Mouse (Mus musculus): ENCODE measurements around the gene Vsig10l. TPM values are rescaled to one million over a fixed set of nuclear protein-coding genes. Genes with fewer than 3 reads are reported as not detected.

The Vsig10l gene
- polyA plus RNA-seq (2014; fragmentation: Illumina TruSeq; extraction: RNeasy Lipid Tissue Mini Kit (QIAGEN cat#74804); ENCODE audit: low read depth, low replicate concordance) = 3.8 TPM

GRCm38 (mm10) chr7:43462851-43463250 lies at the start of gene Vsig10l:
Vsig10l (plus strand) TSS chr7:43463151.

GRCm38 (mm10) chr7:43427406-43427805 lies 35.5 kb upstream of the Vsig10l start, which contains the start of gene Lim2:
Lim2 (plus strand) TSS chr7:43427670.

GRCm38 (mm10) chr7:43436341-43437255 lies 26.4 kb upstream of the Vsig10l start, which contains the start of gene Nkg7:
Nkg7 (plus strand) TSS chr7:43437073.

GRCm38 (mm10) chr7:43440482-43440881 lies 22.5 kb upstream of the Vsig10l start, which contains the start of gene Cldnd2:
Cldnd2 (plus strand) TSS chr7:43440782.

GRCm38 (mm10) chr7:43443917-43444293 lies 19.0 kb upstream of the Vsig10l start, which contains the start of the genes Etfb and Gm45233:
Etfb (plus strand) TSS chr7:43444083.
Gm45233 (plus strand) TSS chr7:43444128.

GRCm38 (mm10) chr7:43489631-43490125 lies 26.7 kb downstream of the Vsig10l start, which contains the start of gene Iglon5:
Iglon5 (minus strand) TSS chr7:43490075.

Other genes starting within 250 kb of the Vsig10l start
- 14.3 TPM for gene Zfp715, start 149.9 kb upstream of the Vsig10l start, polyA plus RNA-seq (2014; fragmentation: Illumina TruSeq; extraction: RNeasy Lipid Tissue Mini Kit (QIAGEN cat#74804); ENCODE audit: low read depth, low replicate concordance)
- 0.38 TPM for gene Siglecf, start 111.8 kb upstream of the Vsig10l start, polyA plus RNA-seq (2014; fragmentation: Illumina TruSeq; extraction: RNeasy Lipid Tissue Mini Kit (QIAGEN cat#74804); ENCODE audit: low read depth, low replicate concordance)
- gene Siglecg, start 54.9 kb upstream of the Vsig10l start, polyA plus RNA-seq (2014; fragmentation: Illumina TruSeq; extraction: RNeasy Lipid Tissue Mini Kit (QIAGEN cat#74804); ENCODE audit: low read depth, low replicate concordance) = 0.65 TPM
- not detected for gene Lim2, start 35.5 kb upstream of the Vsig10l start, polyA plus RNA-seq (2014; fragmentation: Illumina TruSeq; extraction: RNeasy Lipid Tissue Mini Kit (QIAGEN cat#74804); ENCODE audit: low read depth, low replicate concordance)
- 1.7 TPM for gene Nkg7, start 26.1 kb upstream of the Vsig10l start, polyA plus RNA-seq (2014; fragmentation: Illumina TruSeq; extraction: RNeasy Lipid Tissue Mini Kit (QIAGEN cat#74804); ENCODE audit: low read depth, low replicate concordance)
- gene Cldnd2, start 22.4 kb upstream of the Vsig10l start, polyA plus RNA-seq (2014; fragmentation: Illumina TruSeq; extraction: RNeasy Lipid Tissue Mini Kit (QIAGEN cat#74804); ENCODE audit: low read depth, low replicate concordance) = 1.1 TPM
- 240 TPM for gene Etfb, start 19.1 kb upstream of the Vsig10l start, polyA plus RNA-seq (2014; fragmentation: Illumina TruSeq; extraction: RNeasy Lipid Tissue Mini Kit (QIAGEN cat#74804); ENCODE audit: low read depth, low replicate concordance)
- 0.97 TPM for gene Gm45233, start 19.0 kb upstream of the Vsig10l start, polyA plus RNA-seq (2014; fragmentation: Illumina TruSeq; extraction: RNeasy Lipid Tissue Mini Kit (QIAGEN cat#74804); ENCODE audit: low read depth, low replicate concordance)
- 1.0 TPM for gene Iglon5, start 26.9 kb downstream of the Vsig10l start, polyA plus RNA-seq (2014; fragmentation: Illumina TruSeq; extraction: RNeasy Lipid Tissue Mini Kit (QIAGEN cat#74804); ENCODE audit: low read depth, low replicate concordance)
- gene 4931406B18Rik, start 42.8 kb downstream of the Vsig10l start, polyA plus RNA-seq (2014; fragmentation: Illumina TruSeq; extraction: RNeasy Lipid Tissue Mini Kit (QIAGEN cat#74804); ENCODE audit: low read depth, low replicate concordance) = 0.27 TPM
- 5.4 TPM for gene Cd33, start 81.3 kb downstream of the Vsig10l start, polyA plus RNA-seq (2014; fragmentation: Illumina TruSeq; extraction: RNeasy Lipid Tissue Mini Kit (QIAGEN cat#74804); ENCODE audit: low read depth, low replicate concordance)
- gene Zfp658, start 99.1 kb downstream of the Vsig10l start, polyA plus RNA-seq (2014; fragmentation: Illumina TruSeq; extraction: RNeasy Lipid Tissue Mini Kit (QIAGEN cat#74804); ENCODE audit: low read depth, low replicate concordance) = 3.3 TPM
- gene Zfp719, start 116.5 kb downstream of the Vsig10l start, polyA plus RNA-seq (2014; fragmentation: Illumina TruSeq; extraction: RNeasy Lipid Tissue Mini Kit (QIAGEN cat#74804); ENCODE audit: low read depth, low replicate concordance) = 6.0 TPM
- not detected for gene Zfp819, start 144.0 kb downstream of the Vsig10l start, polyA plus RNA-seq (2014; fragmentation: Illumina TruSeq; extraction: RNeasy Lipid Tissue Mini Kit (QIAGEN cat#74804); ENCODE audit: low read depth, low replicate concordance)
- not detected for gene Ceacam18, start 171.6 kb downstream of the Vsig10l start, polyA plus RNA-seq (2014; fragmentation: Illumina TruSeq; extraction: RNeasy Lipid Tissue Mini Kit (QIAGEN cat#74804); ENCODE audit: low read depth, low replicate concordance)
- 1.9 TPM for gene Siglece, start 197.0 kb downstream of the Vsig10l start, polyA plus RNA-seq (2014; fragmentation: Illumina TruSeq; extraction: RNeasy Lipid Tissue Mini Kit (QIAGEN cat#74804); ENCODE audit: low read depth, low replicate concordance)
- gene Ctu1, start 208.9 kb downstream of the Vsig10l start, polyA plus RNA-seq (2014; fragmentation: Illumina TruSeq; extraction: RNeasy Lipid Tissue Mini Kit (QIAGEN cat#74804); ENCODE audit: low read depth, low replicate concordance) = 9.8 TPM
- gene Klk14, start 227.3 kb downstream of the Vsig10l start, polyA plus RNA-seq (2014; fragmentation: Illumina TruSeq; extraction: RNeasy Lipid Tissue Mini Kit (QIAGEN cat#74804); ENCODE audit: low read depth, low replicate concordance) = 0.32 TPM
- gene Klk13, start 249.4 kb downstream of the Vsig10l start, polyA plus RNA-seq (2014; fragmentation: Illumina TruSeq; extraction: RNeasy Lipid Tissue Mini Kit (QIAGEN cat#74804); ENCODE audit: low read depth, low replicate concordance) = not detected

Data from adipose tissue, adult 10 weeks (tissue).